9 mouse cellular contexts compared by ENCODE assay signal in the genomic region with DNA sequence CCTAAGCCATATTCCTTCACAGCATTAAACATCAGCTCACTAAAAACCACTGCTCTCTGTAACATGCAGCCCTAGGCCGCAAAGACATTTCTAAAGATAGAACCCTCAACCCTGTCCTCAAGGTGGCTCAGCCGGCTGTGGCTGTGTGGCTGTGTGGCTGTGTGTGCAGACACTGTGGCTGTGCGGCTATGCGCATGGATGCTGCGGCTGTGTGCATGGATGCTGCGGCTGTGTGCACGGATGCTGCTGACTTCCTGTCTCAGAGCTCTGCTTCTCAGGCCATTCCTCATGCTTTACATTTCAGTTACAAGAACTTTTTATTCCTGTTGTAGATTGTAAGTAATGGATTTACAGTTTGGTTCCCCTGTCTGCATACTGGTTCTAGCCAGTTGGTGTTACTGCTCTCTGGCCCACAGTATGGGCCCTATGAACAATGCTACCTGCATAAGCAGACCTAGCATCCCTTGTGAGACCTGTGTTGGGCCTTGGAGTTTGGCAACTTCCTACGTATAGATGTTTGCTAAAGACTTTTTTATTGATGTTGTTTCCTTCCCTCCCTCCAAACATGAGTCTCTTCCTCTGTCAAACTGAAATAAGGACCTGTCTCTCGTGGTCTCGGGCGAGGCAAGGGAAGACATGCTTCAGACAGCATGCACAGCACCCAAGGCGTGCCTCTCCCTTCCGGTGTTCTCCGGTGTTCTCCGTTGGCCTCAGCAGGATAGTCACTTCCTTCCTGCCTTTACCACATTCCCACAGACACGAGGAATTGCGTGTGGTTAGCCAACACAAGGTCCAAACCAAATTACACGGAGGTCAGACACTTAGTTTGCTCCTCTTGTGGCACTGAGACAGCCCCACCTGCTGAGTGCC.
DNase-seq lines count a peak whose midpoint lies in the region; ATAC-seq and TF ChIP-seq lines count a peak whose summit lies in the region.
"Had no signal": no experiment of that assay in that cellular context is flagged by ENCODE, and none has a peak within 500 bp of the region (broad histone marks: within the 10 kb centered on the region; RNA-seq: fewer than 3 reads in every experiment).

No protein-coding gene starts in this region.

- peaks cover 46% of the 10 kb centered on the region for H3K4me1 ChIP-seq in embryonic facial prominence, embryonic 15.5 days
- peaks cover 4% of the 10 kb centered on the region; the same call in 1 of the 2 replicates for H3K4me1 ChIP-seq in kidney, adult 2 months (ENCODE audit: control insufficient read depth, insufficient read depth, low read length)

- peak; percentile 19 for DNase-seq in ZHBTc4 (ENCODE audit: low read depth, low spot score)
- peak; percentile 59 for DNase-seq in induced T-regulatory cell, adult 2 months (ENCODE audit: low read depth)
- DNase-seq in gastrocnemius, adult 18-20 months (ENCODE audit: low spot score): no peak
- no peak for DNase-seq in MN1 (ENCODE audit: low spot score)
- DNase-seq in kidney, adult 2 months: no peak
- DNase-seq: lung, postnatal 4 days had no signal

- H3K27me3 ChIP-seq in embryonic facial prominence, embryonic 15.5 days: peaks cover 5% of the 10 kb centered on the region; the same call in 1 of the 2 replicates
- no peaks in the 10 kb centered on the region for H3K27me3 ChIP-seq in kidney, adult 2 months (replicated peaks; ENCODE audit: control insufficient read depth, insufficient read depth, low read length)
- H3K27me3 ChIP-seq: heart, embryonic 12.5 days had no signal

- TF ChIP-seq CTCF in kidney, adult 2 months (conservative IDR thresholded peaks at IDR 0.05; ENCODE audit: insufficient read depth, insufficient read length, low read depth, low read length): no peak

- no peak overlapping the region for H3K4me3 ChIP-seq in embryonic facial prominence, embryonic 15.5 days (replicated peaks)
- no peak overlapping the region for H3K4me3 ChIP-seq in kidney, adult 2 months (ENCODE audit: insufficient read depth, low read depth, low read length)
- H3K4me3 ChIP-seq: heart, embryonic 12.5 days had no signal

- H3K4me2 ChIP-seq in embryonic facial prominence, embryonic 15.5 days (replicated peaks): no peak overlapping the region
- H3K4me2 ChIP-seq: heart, embryonic 12.5 days had no signal

- peak overlapping the region; percentile 63; the same call in 1 of the 2 replicates for H3K27ac ChIP-seq in embryonic facial prominence, embryonic 15.5 days (replicated peaks)
- no peak overlapping the region for H3K27ac ChIP-seq in kidney, adult 2 months (ENCODE audit: insufficient read depth, low read depth, low read length)

- ATAC-seq in embryonic facial prominence, embryonic 15.5 days (ENCODE audit: insufficient number of reproducible peaks, low FRiP score, low TSS enrichment, low read depth): no peak
- peak; percentile 79 for ATAC-seq in neutrophil, adult 5-6 weeks (ENCODE audit: extremely low read depth, insufficient number of reproducible peaks, low FRiP score, poor library complexity, severe bottlenecking)

- TF ChIP-seq POLR2A in kidney, adult 2 months (IDR thresholded peaks at IDR 0.05; ENCODE audit: low read depth, low read length): no peak

- H3K9ac ChIP-seq in embryonic facial prominence, embryonic 15.5 days: no peak overlapping the region
- H3K9ac ChIP-seq: heart, embryonic 12.5 days had no signal

- no peaks in the 10 kb centered on the region for H3K36me3 ChIP-seq in embryonic facial prominence, embryonic 15.5 days
- H3K36me3 ChIP-seq in kidney, adult 2 months (ENCODE audit: control insufficient read depth, insufficient read depth, low read length): no peaks in the 10 kb centered on the region
- H3K36me3 ChIP-seq: heart, embryonic 12.5 days had no signal

- 79% methylated on average over 18 of the region's 18 CpGs for WGBS in embryonic facial prominence, embryonic 15.5 days
- 82% methylated on average over 18 of the region's 18 CpGs for WGBS in kidney, adult 2 months

- H3K9me3 ChIP-seq in embryonic facial prominence, embryonic 15.5 days (replicated peaks): no peaks in the 10 kb centered on the region
- H3K9me3 ChIP-seq: heart, embryonic 12.5 days had no signal

Comparison
In these comparisons a context has a peak if more than half of its experiments do, and no peak if none do; other contexts are left out.
1. DNase-seq: peak in ZHBTc4 (single experiment) and induced T-regulatory cell, adult 2 months (single experiment); none in gastrocnemius, adult 18-20 months (single experiment), MN1 (single experiment) and kidney, adult 2 months (single experiment).